Mouse (Mus musculus) midbrain, embryonic 14.5 days (tissue): ENCODE data around the gene Hyal1. TPM values are rescaled to one million over a fixed set of nuclear protein-coding genes. Genes with fewer than 3 reads are reported as not detected.

Source experiments
- ATAC-seq: fragments of 200-750 bp; cut with Nextera tagmentation; 2 replicates; pipeline ENCODE4 v1.8.0; 2017; ENCODE audit warnings: moderate number of reproducible peaks, moderate library complexity; ENCODE audit not compliant: low FRiP score, low TSS enrichment
- DNase-seq: peaks from one replicate; pipeline ENCODE4 v3.0.0-alpha.2; 2015
- H3K27ac ChIP-seq: fragments of 300-500 bp; sonication (generic); replicated peaks from 2 replicates; pipeline ENCODE4 v1.5.1; 2014; ENCODE audit warnings: mild to moderate bottlenecking, low read depth, low read length, moderate library complexity
- H3K27me3 ChIP-seq: fragments of 300-500 bp; sonication (generic); 2 replicates; pipeline ENCODE4 v1.6.1; 2014; ENCODE audit warnings: low read length, control low read depth, mixed read lengths; ENCODE audit not compliant: control insufficient read depth, insufficient read depth
- H3K36me3 ChIP-seq: fragments of 300-500 bp; sonication (generic); 2 replicates; pipeline ENCODE4 v1.6.1; 2014; ENCODE audit warnings: low read length, control low read depth; ENCODE audit not compliant: control insufficient read depth, insufficient read depth
- H3K4me1 ChIP-seq: fragments of 300-500 bp; sonication (generic); 2 replicates; pipeline ENCODE4 v1.6.1; 2014; ENCODE audit warnings: mild to moderate bottlenecking, antibody characterized with exemption, low read length, control low read depth; ENCODE audit not compliant: control insufficient read depth, insufficient read depth
- H3K4me2 ChIP-seq: fragments of 300-500 bp; sonication (generic); 2 replicates; pipeline ENCODE4 v1.6.1; 2014; ENCODE audit warnings: mild to moderate bottlenecking, low read length, moderate library complexity
- H3K4me3 ChIP-seq: fragments of 300-500 bp; sonication (generic); replicated peaks from 2 replicates; pipeline ENCODE4 v1.5.1; 2014; ENCODE audit warnings: low read depth, low read length
- H3K9ac ChIP-seq: fragments of 300-500 bp; sonication (generic); replicated peaks from 2 replicates; pipeline ENCODE4 v1.6.1; 2014; ENCODE audit warnings: mild to moderate bottlenecking, low read length, moderate library complexity
- H3K9me3 ChIP-seq: fragments of 300-500 bp; sonication (generic); 2 replicates; pipeline ENCODE4 v1.6.1; 2016; ENCODE audit warnings: low read length, control low read depth, mixed read lengths; ENCODE audit not compliant: control insufficient read depth
- WGBS: fragments of 180-500 bp; shearing (Covaris S2); extraction: QIAGEN DNeasy Blood & Tissue Kit; methylation state at CpG from one replicate; pipeline ENCODE4 v1.1.7; 2014; 5-methylcytosine and 5-hydroxymethylcytosine counted together
- polyA plus RNA-seq: library from polyadenylated mRNA; unstranded; fragments of >200 nt; fragmentation: Nextera tagmentation; extraction: Ambion mirVana; gene quantifications from 2 replicates; pipeline ENCODE4 v1.2.1, GENCODE M21; 2014

Hyal1 gene
- polyA plus RNA-seq, 1 experiment from 2014 or later = 3.4 TPM

DNA sequence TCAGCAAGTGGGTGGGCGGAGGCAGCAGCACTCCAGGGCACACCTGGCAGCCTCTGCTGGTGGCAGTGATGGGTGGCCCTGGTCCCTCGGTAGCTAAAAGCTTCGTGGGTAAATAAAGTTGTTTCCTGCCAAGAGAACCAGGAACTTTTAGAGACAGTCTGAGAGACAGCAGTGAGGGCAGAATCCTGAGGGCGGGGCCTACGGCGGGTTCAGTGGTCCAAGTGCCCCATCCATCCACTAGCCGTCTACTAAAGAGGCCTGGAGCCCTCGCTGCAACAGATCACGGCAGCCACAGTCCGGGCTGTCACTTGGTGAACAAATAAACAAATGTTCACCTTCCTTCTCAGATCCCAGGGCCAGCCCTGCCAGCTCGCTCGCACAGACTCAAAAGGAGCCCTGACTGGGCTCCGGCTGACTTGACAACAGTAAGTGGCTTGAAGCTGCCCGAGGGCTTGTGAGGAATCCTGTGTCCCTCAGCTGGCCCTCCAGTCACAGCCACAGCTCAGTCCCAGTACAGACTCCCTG lies 53.2 kb downstream of the Hyal1 start:
- peak overlapping the region; percentile 51 for H3K9ac ChIP-seq
- DNase-seq = peak; percentile 70
- WGBS = 3% methylated on average over 14 of the region's 14 CpGs
- peak; percentile 24; the same call in 1 of the 2 replicates for ATAC-seq
- H3K4me3 ChIP-seq = peak overlapping the region; percentile 17
- peak overlapping the region; percentile 99 for H3K27ac ChIP-seq
- peaks cover 82% of the 10 kb centered on the region for H3K4me1 ChIP-seq
- H3K4me2 ChIP-seq = peak overlapping the region; percentile 85
- H3K27me3 ChIP-seq = no peaks in the 10 kb centered on the region
- no peaks in the 10 kb centered on the region for H3K9me3 ChIP-seq
- peaks cover 9% of the 10 kb centered on the region for H3K36me3 ChIP-seq

DNA sequence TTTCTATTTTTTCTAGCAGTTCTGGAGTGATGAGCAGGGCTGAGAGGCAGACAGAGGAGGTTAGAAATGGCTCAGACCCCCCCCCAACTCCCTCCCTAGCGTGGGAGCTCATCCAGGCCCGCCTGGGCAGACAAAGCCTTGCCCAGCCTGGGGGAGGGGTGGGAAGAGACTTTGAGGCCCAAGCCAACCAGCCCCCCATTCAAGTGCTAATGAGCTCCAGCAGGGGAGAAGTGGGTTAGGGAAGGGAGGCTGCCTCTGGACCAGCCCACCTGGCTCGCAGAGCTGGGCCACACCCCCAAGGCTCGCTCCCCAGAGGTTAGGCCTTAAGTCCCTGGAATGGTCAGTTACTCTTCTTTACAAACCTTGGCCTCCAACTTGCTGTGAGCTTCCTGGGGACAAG lies 53.8 kb downstream of the Hyal1 start:
- Histone ChIP-seq H3K4me2 (peak overlapping the region; percentile 85), H3K36me3 (peaks cover 3% of the 10 kb centered on the region), H3K4me3 (peak overlapping the region; percentile 17; the same call in 1 of the 2 replicates), H3K9ac (peak overlapping the region; percentile 51), H3K9me3 (no peaks in the 10 kb centered on the region), H3K27ac (peak overlapping the region; percentile 99), H3K27me3 (no peaks in the 10 kb centered on the region), H3K4me1 (peaks cover 76% of the 10 kb centered on the region)
- WGBS = 0% methylated on average over 4 of the region's 4 CpGs
- peak; percentile 37 for ATAC-seq
- peak; percentile 87 for DNase-seq

Other genes starting within 250 kb of the Hyal1 start
- 20.9 and 21.7 TPM in 2 replicates for gene Hemk1, start 238.6 kb upstream of the Hyal1 start, polyA plus RNA-seq
- gene 6430571L13Rik, start 236.3 kb upstream of the Hyal1 start, polyA plus RNA-seq = 4.1 and 6.3 TPM in 2 replicates
- gene Cacna2d2, start 177.3 kb upstream of the Hyal1 start, polyA plus RNA-seq = 7.9 and 10.6 TPM in 2 replicates
- gene Tmem115, start 43.0 kb upstream of the Hyal1 start, polyA plus RNA-seq = 50.9 and 51.7 TPM in 2 replicates
- 35.1 and 49.6 TPM in 2 replicates for gene Cyb561d2, start 34.7 kb upstream of the Hyal1 start, polyA plus RNA-seq
- gene Nprl2, start 34.7 kb upstream of the Hyal1 start, polyA plus RNA-seq = 69.4 and 75.7 TPM in 2 replicates
- 2.2 and 2.5 TPM in 2 replicates for gene Zmynd10, start 29.6 kb upstream of the Hyal1 start, polyA plus RNA-seq
- 35.5 and 40.4 TPM in 2 replicates for gene Rassf1, start 25.4 kb upstream of the Hyal1 start, polyA plus RNA-seq
- 119 and 120 TPM in 2 replicates for gene Tusc2, start 13.7 kb upstream of the Hyal1 start, polyA plus RNA-seq
- gene Hyal2, start 9.0 kb upstream of the Hyal1 start, polyA plus RNA-seq = 86.8 and 97.7 TPM in 2 replicates
- gene Naa80, start 2.0 kb downstream of the Hyal1 start, polyA plus RNA-seq = 14.1 and 18.2 TPM in 2 replicates
- gene Hyal3, start 3.9 kb downstream of the Hyal1 start, polyA plus RNA-seq = 0.89 and 1.4 TPM in 2 replicates
- gene Ifrd2, start 10.7 kb downstream of the Hyal1 start, polyA plus RNA-seq = 14.5 and 15.7 TPM in 2 replicates
- gene Sema3b, start 32.3 kb downstream of the Hyal1 start, polyA plus RNA-seq = 1.5 and 3.2 TPM in 2 replicates
- 284 and 326 TPM in 2 replicates for gene Gnai2, start 58.4 kb downstream of the Hyal1 start, polyA plus RNA-seq
- 20.4 and 31.9 TPM in 2 replicates for gene Slc38a3, start 92.6 kb downstream of the Hyal1 start, polyA plus RNA-seq
- 0.97 and 2.0 TPM in 2 replicates for gene Gnat1, start 102.8 kb downstream of the Hyal1 start, polyA plus RNA-seq
- 34.0 and 37.0 TPM in 2 replicates for gene Sema3f, start 133.5 kb downstream of the Hyal1 start, polyA plus RNA-seq
- 190 and 241 TPM in 2 replicates for gene Rbm5, start 194.1 kb downstream of the Hyal1 start, polyA plus RNA-seq